ENCODE assay signal across 31 mouse cellular contexts in genomic region chr12:76775132-76775531, GRCm38 (mm10). TPM values are rescaled to one million over a fixed set of nuclear protein-coding genes. Genes with fewer than 3 reads are reported as not detected.
DNase-seq lines count a peak whose midpoint lies in the region; ATAC-seq and TF ChIP-seq lines count a peak whose summit lies in the region.
"Had no signal": no experiment of that assay in that cellular context is flagged by ENCODE, and none has a peak within 500 bp of the region (broad histone marks: within the 10 kb centered on the region; RNA-seq: fewer than 3 reads in every experiment).

No protein-coding gene starts in this region.

- 38% methylated on average over 4 of the region's 4 CpGs for WGBS in heart, embryonic 15.5 days

- peak; percentile 56 for DNase-seq in heart, adult 11 months
- DNase-seq in heart, adult 18-20 months, result no peak
- DNase-seq in heart, postnatal 36 days, result no peak
- DNase-seq in MEL (ENCODE audit: low read depth, low spot score), result no peak
- peak; percentile 22 for DNase-seq in adrenal gland, postnatal 10 days
- DNase-seq in cerebellum, postnatal 10 days, result no peak
- DNase-seq: cerebellum, adult 2 months; cerebellum, postnatal 25 days; gastrocnemius, postnatal 25 days; kidney, adult 9 months; kidney, postnatal 14 days; layer of hippocampus, adult 9-11 months; liver, embryonic 13.5 days; lung, adult 18-20 months; lung, postnatal 4 days; right cerebral cortex, postnatal 25 days; thymus, postnatal 25 days had no signal

- no peak for TF ChIP-seq EP300 in MEL (IDR thresholded peaks at IDR 0.05; ENCODE audit: low read depth in 1 of 2, low read length in 2 of 2)

- no peak for TF ChIP-seq CTCF in MEL (IDR thresholded peaks at IDR 0.05 in 2 of 3, conservative IDR thresholded peaks at IDR 0.05 in 1 of 3; ENCODE audit: control insufficient read depth in 1 of 3, insufficient read depth in 1 of 3, low read depth in 2 of 3, low read length in 3 of 3, poor library complexity in 1 of 3, severe bottlenecking in 1 of 3)

- H3K4me1 ChIP-seq in heart, embryonic 15.5 days (replicated peaks), result peaks cover 5% of the 10 kb centered on the region
- H3K4me1 ChIP-seq in MEL (ENCODE audit: control insufficient read depth in 1 of 2, insufficient read depth in 2 of 2, low read length in 2 of 2), result peaks cover 18 to 24% of the 10 kb centered on the region in 2 experiments
- H3K4me1 ChIP-seq: hindbrain, embryonic 13.5 days; limb, embryonic 15.5 days; liver, embryonic 13.5 days; midbrain, embryonic 15.5 days; neural tube, embryonic 15.5 days; stomach, embryonic 15.5 days had no signal

- intact Hi-C loops in heart, postnatal 36 days (cut with DNase I), result no loop called here

- H3K79me2 ChIP-seq in MEL (ENCODE audit: control insufficient read depth, insufficient read depth, low read length, poor library complexity), result 0 out of 2 replicates have a peak, but pooled peaks cover 1% of the 10 kb centered on the region

- no peak for TF ChIP-seq RAD21 in MEL (IDR thresholded peaks at IDR 0.05; ENCODE audit: low read depth, low read length)

- TF ChIP-seq POLR2A in MEL (IDR thresholded peaks at IDR 0.05; ENCODE audit: control insufficient read depth in 1 of 2, insufficient read depth in 1 of 2, low read depth in 1 of 2, low read length in 2 of 2, poor library complexity in 1 of 2), result no peak

- H3K4me2 ChIP-seq in heart, embryonic 15.5 days, result no peak overlapping the region
- H3K4me2 ChIP-seq: hindbrain, embryonic 13.5 days; limb, embryonic 15.5 days; liver, embryonic 13.5 days; midbrain, embryonic 15.5 days; neural tube, embryonic 15.5 days; stomach, embryonic 15.5 days had no signal

- H3K9me3 ChIP-seq in heart, embryonic 15.5 days (replicated peaks), result no peaks in the 10 kb centered on the region
- no peaks in the 10 kb centered on the region for H3K9me3 ChIP-seq in MEL (replicated peaks; ENCODE audit: insufficient read depth, low read length)
- H3K9me3 ChIP-seq: hindbrain, embryonic 13.5 days; limb, embryonic 10.5 days; limb, embryonic 15.5 days; liver, embryonic 13.5 days; megakaryocyte, embryonic 14.5 days; midbrain, embryonic 15.5 days; neural tube, embryonic 15.5 days; stomach, embryonic 15.5 days had no signal

- ATAC-seq in heart, embryonic 15.5 days (replicated peaks; ENCODE audit: insufficient number of reproducible peaks, insufficient read depth, low FRiP score, low read depth), result no peak
- no peak for ATAC-seq in erythroblast, adult 5-6 weeks (replicated peaks; ENCODE audit: low FRiP score, poor library complexity, severe bottlenecking)
- ATAC-seq: forebrain, embryonic 14.5 days; intestine, embryonic 16.5 days; lung, postnatal 0 days; midbrain, embryonic 15.5 days had no signal

- no peaks in the 10 kb centered on the region for H3K27me3 ChIP-seq in heart, embryonic 15.5 days
- no peaks in the 10 kb centered on the region for H3K27me3 ChIP-seq in MEL (ENCODE audit: control insufficient read depth in 1 of 2, insufficient read depth in 2 of 2, low read length in 2 of 2)
- H3K27me3 ChIP-seq: hindbrain, embryonic 13.5 days; limb, embryonic 15.5 days; liver, embryonic 13.5 days; megakaryocyte, embryonic 14.5 days; midbrain, embryonic 15.5 days; neural tube, embryonic 15.5 days; stomach, embryonic 15.5 days had no signal

- H3K9ac ChIP-seq in heart, embryonic 15.5 days, result no peak overlapping the region
- H3K9ac ChIP-seq in MEL (ENCODE audit: control insufficient read depth, low read depth, low read length, poor library complexity, severe bottlenecking), result no peak overlapping the region
- H3K9ac ChIP-seq: hindbrain, embryonic 13.5 days; limb, embryonic 15.5 days; liver, embryonic 13.5 days; midbrain, embryonic 15.5 days; neural tube, embryonic 15.5 days; stomach, embryonic 15.5 days had no signal

- H3K36me3 ChIP-seq in heart, embryonic 15.5 days, result peaks cover 9% of the 10 kb centered on the region
- peaks cover 7 to 36% of the 10 kb centered on the region in 2 experiments; a peak in 3 of 4 replicates for H3K36me3 ChIP-seq in MEL (ENCODE audit: control insufficient read depth in 1 of 2, insufficient read depth in 2 of 2, low read length in 2 of 2)
- H3K36me3 ChIP-seq: midbrain, embryonic 15.5 days had no signal

- H3K4me3 ChIP-seq in heart, embryonic 15.5 days, result no peak overlapping the region
- H3K4me3 ChIP-seq in MEL (ENCODE audit: control insufficient read depth in 1 of 2, insufficient read depth in 1 of 2, low read depth in 2 of 2, low read length in 2 of 2), result no peak overlapping the region
- H3K4me3 ChIP-seq: hindbrain, embryonic 13.5 days; limb, embryonic 10.5 days; limb, embryonic 15.5 days; liver, embryonic 13.5 days; megakaryocyte, embryonic 14.5 days; midbrain, embryonic 15.5 days; neural tube, embryonic 15.5 days; stomach, embryonic 15.5 days had no signal

- H3K27ac ChIP-seq in heart, embryonic 15.5 days, result peak overlapping the region; percentile 3; the same call in 1 of the 2 replicates
- H3K27ac ChIP-seq in MEL (ENCODE audit: control insufficient read depth, low read depth, low read length), result peak overlapping the region; percentile 4
- H3K27ac ChIP-seq: hindbrain, embryonic 13.5 days; limb, embryonic 10.5 days; limb, embryonic 15.5 days; liver, embryonic 13.5 days; midbrain, embryonic 15.5 days; neural tube, embryonic 15.5 days; stomach, embryonic 15.5 days had no signal

TF ChIP-seq in MEL, 35 proteins besides CTCF, POLR2A, EP300 and RAD21:
- TF ChIP-seq ZMIZ1 (IDR thresholded peaks at IDR 0.05; ENCODE audit: low read depth, low read length), result no peak
- TF ChIP-seq USF1 (IDR thresholded peaks at IDR 0.05; ENCODE audit: low read depth, low read length), result no peak
- TF ChIP-seq ZNF384 (IDR thresholded peaks at IDR 0.05; ENCODE audit: low read depth, low read length), result no peak
- TF ChIP-seq MAZ (IDR thresholded peaks at IDR 0.05; ENCODE audit: low read depth, low read length), result no peak
- no peak for TF ChIP-seq POLR2AphosphoS2 (IDR thresholded peaks at IDR 0.05; ENCODE audit: low read length)
- TF ChIP-seq SMC3 (IDR thresholded peaks at IDR 0.05; ENCODE audit: low read depth, low read length), result no peak
- no peak for TF ChIP-seq ETS1 (IDR thresholded peaks at IDR 0.05; ENCODE audit: low read depth, low read length)
- no peak for TF ChIP-seq E2F4 (IDR thresholded peaks at IDR 0.05; ENCODE audit: borderline replicate concordance, low read depth, low read length)
- TF ChIP-seq KAT2A (conservative IDR thresholded peaks at IDR 0.05; ENCODE audit: low read depth, low read length), result no peak
- no peak for TF ChIP-seq MAX (IDR thresholded peaks at IDR 0.05; ENCODE audit: low read length)
- no peak for TF ChIP-seq ZKSCAN1 (IDR thresholded peaks at IDR 0.05; ENCODE audit: low read depth, low read length)
- no peak for TF ChIP-seq POLR2AphosphoS5 (IDR thresholded peaks at IDR 0.05; ENCODE audit: borderline replicate concordance, low read depth, low read length)
- no peak for TF ChIP-seq NELFE (IDR thresholded peaks at IDR 0.05; ENCODE audit: low read depth, low read length)
- TF ChIP-seq CHD2 (IDR thresholded peaks at IDR 0.05; ENCODE audit: low read length), result no peak
- TF ChIP-seq MXI1 (IDR thresholded peaks at IDR 0.05; ENCODE audit: low read depth, low read length), result no peak

RNA-seq across cellular contexts. Expression of gene Fntb, which starts 9.7 kb away (rescaled TPM):
- 10 to 100 TPM; 11.0 to 15.6 TPM for total RNA-seq in heart, adult 18-20 months (2021)
- 20.8 and 27.0 TPM in 2 replicates for polyA plus RNA-seq in heart, embryonic 15.5 days (2015; fragmentation: Nextera tagmentation; extraction: Ambion mirVana)
- 10 to 100 TPM; 13.3 to 14.5 TPM for total RNA-seq in heart, postnatal 36 days (2021)
- 9.6 and 11.7 TPM in 2 replicates for total RNA-seq in MEL (2012; rRNA removed)
- polyA plus RNA-seq in MEL (2012; ENCODE audit: insufficient read depth in 1 of 2, insufficient read length in 2 of 2, low read depth in 1 of 2, low replicate concordance in 2 of 2, missing spikeins in 1 of 2), result 10 to 100 TPM in 1 of 2 experiments, not detected in 1; 28.5 TPM
- 10 to 100 TPM; 17.9 to 20.1 TPM for total RNA-seq in adrenal gland, postnatal 10 days (2021)
- 45.4 and 161 TPM in 2 replicates for total RNA-seq in erythroblast, adult 5-6 weeks (2015; ENCODE audit: low replicate concordance)
- 23.5 and 48.1 TPM in 2 replicates for total RNA-seq in erythroblast, adult 5-6 weeks (2017; ENCODE audit: low replicate concordance)

RNA-seq across cellular contexts. Expression of gene Churc1, which starts 9.8 kb away (rescaled TPM):
- 10 to 100 TPM; 91.6 to 92.1 TPM for total RNA-seq in heart, adult 18-20 months (2021)
- polyA plus RNA-seq in heart, embryonic 15.5 days (2015; fragmentation: Nextera tagmentation; extraction: Ambion mirVana), result 173 and 183 TPM in 2 replicates
- 10 to 100 TPM; 84.7 to 89.3 TPM for total RNA-seq in heart, postnatal 36 days (2021)
- 180 and 186 TPM in 2 replicates for total RNA-seq in MEL (2012; rRNA removed)
- 10 to 100 TPM in 1 of 2 experiments, not detected in 1; 74.9 TPM for polyA plus RNA-seq in MEL (2012; ENCODE audit: insufficient read depth in 1 of 2, insufficient read length in 2 of 2, low read depth in 1 of 2, low replicate concordance in 2 of 2, missing spikeins in 1 of 2)
- total RNA-seq in adrenal gland, postnatal 10 days (2021), result 10 to 100 TPM; 76.2 to 77.6 TPM
- 2.9 and 30.9 TPM in 2 replicates for total RNA-seq in erythroblast, adult 5-6 weeks (2015; ENCODE audit: low replicate concordance)
- 14.1 and 41.3 TPM in 2 replicates for total RNA-seq in erythroblast, adult 5-6 weeks (2017; ENCODE audit: low replicate concordance)

RNA-seq across cellular contexts. Expression of gene Gpx2, which starts 20.2 kb away (rescaled TPM):
- total RNA-seq in heart, adult 18-20 months (2021), result under 1 TPM in 1 of 2 experiments, not detected in 1; 0.80 TPM
- 0.69 and 1.7 TPM in 2 replicates for polyA plus RNA-seq in heart, embryonic 15.5 days (2015; fragmentation: Nextera tagmentation; extraction: Ambion mirVana)
- not detected for total RNA-seq in heart, postnatal 36 days (2021)
- not detected in 2 replicates for total RNA-seq in MEL (2012; rRNA removed)
- not detected for polyA plus RNA-seq in MEL (2012; ENCODE audit: insufficient read depth in 1 of 2, insufficient read length in 2 of 2, low read depth in 1 of 2, low replicate concordance in 2 of 2, missing spikeins in 1 of 2)
- not detected for total RNA-seq in adrenal gland, postnatal 10 days (2021)
- not detected in 2 replicates for total RNA-seq in erythroblast, adult 5-6 weeks (2015; ENCODE audit: low replicate concordance)
- total RNA-seq in erythroblast, adult 5-6 weeks (2017; ENCODE audit: low replicate concordance), result 0.28 TPM in 1 of 2 replicates, not detected in the other
- total RNA-seq: adrenal gland, adult 18-20 months; gastrocnemius, postnatal 25 days; heart, postnatal 25 days had no signal
- polyA plus RNA-seq: forebrain, embryonic 14.5 days; hindbrain, embryonic 13.5 days; liver, embryonic 13.5 days; midbrain, embryonic 15.5 days had no signal

RNA-seq across cellular contexts. Expression of gene Rab15, which starts 47.6 kb away (rescaled TPM):
- total RNA-seq in heart, adult 18-20 months (2021), result under 1 TPM; 0.42 to 0.62 TPM
- polyA plus RNA-seq in heart, embryonic 15.5 days (2015; fragmentation: Nextera tagmentation; extraction: Ambion mirVana), result 3.5 and 12.0 TPM in 2 replicates
- under 1 TPM; 0.86 to 0.92 TPM for total RNA-seq in heart, postnatal 36 days (2021)
- total RNA-seq in MEL (2012; rRNA removed), result 2.7 and 3.4 TPM in 2 replicates
- 10 to 100 TPM in 1 of 2 experiments, not detected in 1; 22.7 TPM for polyA plus RNA-seq in MEL (2012; ENCODE audit: insufficient read depth in 1 of 2, insufficient read length in 2 of 2, low read depth in 1 of 2, low replicate concordance in 2 of 2, missing spikeins in 1 of 2)
- total RNA-seq in adrenal gland, postnatal 10 days (2021), result 1 to 10 TPM; 3.6 to 7.7 TPM
- not detected in 2 replicates for total RNA-seq in erythroblast, adult 5-6 weeks (2015; ENCODE audit: low replicate concordance)
- total RNA-seq in erythroblast, adult 5-6 weeks (2017; ENCODE audit: low replicate concordance), result 0.26 TPM in 1 of 2 replicates, not detected in the other

Comparison
In these comparisons a context has a peak if more than half of its experiments do, and no peak if none do; other contexts are left out.
1. DNase-seq: peak in heart, adult 11 months (single experiment) and adrenal gland, postnatal 10 days (single experiment); none in heart, adult 18-20 months (0 of 2), heart, postnatal 36 days (0 of 2), MEL (single experiment) and cerebellum, postnatal 10 days (0 of 2).